In genomic region chr5:146750958-146751357, GRCm38 (mm10) we compare ENCODE assay signal across 13 mouse cellular contexts.
"Had no signal": no experiment of that assay in that cellular context is flagged by ENCODE, and none has a peak within 500 bp of the region (broad histone marks: within the 10 kb centered on the region; RNA-seq: fewer than 3 reads in every experiment).

No protein-coding gene starts in this region.

- DNase-seq: kidney, adult 11 months; kidney, postnatal 4 days; lung, embryonic 14.5 days; thymus, adult 18-20 months; thymus, postnatal 36 days had no signal

- H3K9me3 ChIP-seq: intestine, embryonic 15.5 days; limb, embryonic 10.5 days; limb, embryonic 13.5 days; midbrain, embryonic 13.5 days had no signal

- H3K27me3 ChIP-seq: intestine, embryonic 15.5 days; limb, embryonic 13.5 days; midbrain, embryonic 13.5 days had no signal

- H3K4me3 ChIP-seq: intestine, embryonic 15.5 days; limb, embryonic 10.5 days; limb, embryonic 13.5 days; midbrain, embryonic 13.5 days had no signal

- H3K27ac ChIP-seq: intestine, embryonic 15.5 days; limb, embryonic 10.5 days; limb, embryonic 13.5 days; macrophage; midbrain, embryonic 13.5 days; stomach, postnatal 0 days had no signal

- H3K9ac ChIP-seq: intestine, embryonic 15.5 days; limb, embryonic 13.5 days; lung, embryonic 14.5 days; midbrain, embryonic 13.5 days had no signal

- ATAC-seq: intestine, embryonic 15.5 days; lung, postnatal 0 days; midbrain, embryonic 13.5 days; midbrain, embryonic 16.5 days had no signal

- H3K4me2 ChIP-seq: intestine, embryonic 15.5 days; limb, embryonic 13.5 days; lung, embryonic 14.5 days; midbrain, embryonic 13.5 days had no signal

- H3K4me1 ChIP-seq: intestine, embryonic 15.5 days; limb, embryonic 10.5 days; limb, embryonic 13.5 days; midbrain, embryonic 13.5 days had no signal
